Mouse (Mus musculus): ENCODE results near the gene Apobec4.

DNA sequence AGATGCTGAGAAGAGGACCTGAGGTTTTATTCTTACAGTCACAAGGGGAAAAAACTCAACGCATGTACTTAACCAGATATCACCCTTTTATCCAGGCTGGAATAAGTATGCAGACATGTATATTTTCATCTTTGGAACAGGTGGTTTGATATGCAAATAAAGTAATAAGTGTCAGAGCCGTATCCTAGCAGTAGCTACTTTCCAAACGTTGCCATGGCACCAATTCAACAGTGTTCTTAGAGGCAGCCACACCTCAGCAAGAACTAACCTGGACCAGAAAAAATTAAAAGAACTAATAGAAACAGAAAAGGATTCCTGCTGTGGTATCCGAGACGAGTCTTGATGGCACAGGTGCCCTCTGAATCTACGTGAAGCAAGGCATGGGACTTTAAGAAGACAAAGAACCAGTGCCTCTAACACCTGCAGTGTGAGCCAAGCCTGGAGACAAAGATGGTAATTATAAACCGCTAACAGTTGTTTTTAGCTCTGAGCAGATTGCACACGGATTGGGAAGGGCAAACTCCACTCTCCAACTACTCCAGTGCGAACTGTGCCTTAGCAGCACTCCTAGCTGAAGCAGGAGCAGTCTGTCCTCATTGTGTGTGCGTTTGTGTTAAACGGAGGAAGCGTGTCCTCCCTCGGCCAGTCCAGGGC lies at the start of gene Apobec4:
- no peak for TF ChIP-seq CHD1 (IDR thresholded peaks at IDR 0.05; ENCODE audit: low read depth, low read length)
- no peak for TF ChIP-seq USF1 (IDR thresholded peaks at IDR 0.05; ENCODE audit: low read depth, low read length)
- TF ChIP-seq EP300 (IDR thresholded peaks at IDR 0.05; ENCODE audit: low read depth in 1 of 2, low read length in 2 of 2): no peak
- no peak for TF ChIP-seq TBP (IDR thresholded peaks at IDR 0.05; ENCODE audit: low read depth, low read length)
- no peak for TF ChIP-seq CTCF (IDR thresholded peaks at IDR 0.05 in 2 of 3, conservative IDR thresholded peaks at IDR 0.05 in 1 of 3; ENCODE audit: control insufficient read depth in 1 of 3, insufficient read depth in 1 of 3, low read depth in 2 of 3, low read length in 3 of 3, poor library complexity in 1 of 3, severe bottlenecking in 1 of 3)
- TF ChIP-seq POLR2A (IDR thresholded peaks at IDR 0.05; ENCODE audit: control insufficient read depth in 1 of 2, insufficient read depth in 1 of 2, low read depth in 1 of 2, low read length in 2 of 2, poor library complexity in 1 of 2): no peak
- no peak for TF ChIP-seq ELF1 (IDR thresholded peaks at IDR 0.05; ENCODE audit: low read depth, low read length)
- TF ChIP-seq ETS1 (IDR thresholded peaks at IDR 0.05; ENCODE audit: low read depth, low read length): no peak
- no peak for TF ChIP-seq TCF12 (IDR thresholded peaks at IDR 0.05; ENCODE audit: low read depth, low read length)
- TF ChIP-seq MEF2A (IDR thresholded peaks at IDR 0.05; ENCODE audit: extremely low read depth, insufficient replicate concordance, low read depth, low read length, poor library complexity, severe bottlenecking): no peak
- TF ChIP-seq SMC3 (IDR thresholded peaks at IDR 0.05; ENCODE audit: low read depth, low read length): no peak
- no peak for TF ChIP-seq HCFC1 (IDR thresholded peaks at IDR 0.05; ENCODE audit: low read depth, low read length)
- no peak for TF ChIP-seq MAX (IDR thresholded peaks at IDR 0.05; ENCODE audit: low read length)
- no peak for TF ChIP-seq ZC3H11A (IDR thresholded peaks at IDR 0.05; ENCODE audit: low read depth, low read length)
